Mouse (Mus musculus) C2C12 (cell line): Measurements from ENCODE around the gene Ip6k3. TPM values are rescaled to one million over a fixed set of nuclear protein-coding genes. Genes with fewer than 3 reads are reported as not detected.
A peak's percentile ranks its signal among the peaks of the same experiment; 100 is the strongest.

Source experiments
- H3K27me3 ChIP-seq: one replicate; pipeline ENCODE4 v1.6.1; 2011; ENCODE audit not compliant: control insufficient read depth, insufficient read depth, insufficient read length
- H3K36me3 ChIP-seq: one replicate; pipeline ENCODE4 v1.6.1; 2011; ENCODE audit not compliant: control insufficient read depth, insufficient read depth
- H3K4me3 ChIP-seq: one replicate; pipeline ENCODE4 v1.5.1; 2011; ENCODE audit warnings: mild to moderate bottlenecking, control low read depth; ENCODE audit not compliant: poor library complexity, insufficient read depth, severe bottlenecking
- H3K79me2 ChIP-seq: one replicate; pipeline ENCODE4 v1.6.1; 2011; ENCODE audit not compliant: control insufficient read depth, insufficient read depth
- H3K79me3 ChIP-seq: one replicate; pipeline ENCODE4 v1.6.1; 2011; ENCODE audit warnings: low read depth, control low read depth
- H3ac ChIP-seq: one replicate; pipeline ENCODE3; 2011; ENCODE audit warnings: low read depth; ENCODE audit not compliant: control insufficient read depth, insufficient read length
- CEBPB ChIP-seq: IDR thresholded peaks from one replicate; pipeline ENCODE4 v1.6.1; 2011; ENCODE audit warnings: low read depth, mild to moderate bottlenecking, control low read depth, moderate library complexity
- CTCF ChIP-seq: IDR thresholded peaks from one replicate; pipeline ENCODE4 v1.5.1; 2011; ENCODE audit not compliant: control insufficient read depth, insufficient read depth, insufficient read length
- FOSL1 ChIP-seq: IDR thresholded peaks from one replicate; pipeline ENCODE4 v1.8.0; 2011; ENCODE audit warnings: mild to moderate bottlenecking, low read length; ENCODE audit not compliant: poor library complexity, insufficient read depth, severe bottlenecking
- MAX ChIP-seq: IDR thresholded peaks from one replicate; pipeline ENCODE4 v1.6.1; 2011; ENCODE audit warnings: mild to moderate bottlenecking, control low read depth
- MYOD1 ChIP-seq: IDR thresholded peaks from one replicate; pipeline ENCODE4 v1.6.1; 2011; ENCODE audit warnings: low read depth; ENCODE audit not compliant: control insufficient read depth, insufficient read length
- MYOG ChIP-seq: IDR thresholded peaks from one replicate; pipeline ENCODE4 v1.6.1; 2011; ENCODE audit not compliant: control insufficient read depth, insufficient read length; ENCODE audit errors: extremely low read depth
- USF1 ChIP-seq: IDR thresholded peaks from one replicate; pipeline ENCODE4 v1.6.1; 2011; ENCODE audit warnings: low read depth, mild to moderate bottlenecking, control low read depth, moderate library complexity
- polyA plus RNA-seq: library from polyadenylated mRNA; unstranded; fragments of >200 nt; fragmentation: generic; extraction: Trizol; gene quantifications from one replicate; pipeline ENCODE4 v1.2.1, GENCODE M21; 2012; ENCODE audit warnings: missing spikeins

Gene Ip6k3
- polyA plus RNA-seq, 1 experiment, result 0.08 TPM

GRCm38 (mm10) chr17:27133551-27134141, 33.9 kb downstream of the Ip6k3 start, which contains the start of gene Uqcc2:
Gene Uqcc2, minus strand, starts transcription at chr17:27133916.
- H3ac ChIP-seq, result peak within 1 kb of the TSS; percentile 83

GRCm38 (mm10) chr17:27132238-27132637, 35.4 kb downstream of the Ip6k3 start:
- Histone ChIP-seq H3K79me3 (peaks cover 36% of the 10 kb centered on the region), H3ac (no peak overlapping the region), H3K4me3 (no peak overlapping the region), H3K27me3 (no peaks in the 10 kb centered on the region), H3K79me2 (peaks cover 63% of the 10 kb centered on the region), H3K36me3 (no peaks in the 10 kb centered on the region)
- TF ChIP-seq CTCF, result no peak
- TF ChIP-seq MYOG, result no peak
- TF ChIP-seq USF1, result no peak
- no peak for TF ChIP-seq FOSL1
- no peak for TF ChIP-seq CEBPB
- TF ChIP-seq MYOD1, result no peak
- TF ChIP-seq MAX, result no peak

More at GRCm38 (mm10) chr17:27133551-27134141, 33.9 kb downstream of the Ip6k3 start, which contains the start of gene Uqcc2:
- Histone ChIP-seq H3K4me3 (peak within 1 kb of the TSS; percentile 76), H3K36me3 (no peaks in the 10 kb centered on the region), H3K79me3 (peaks cover 31% of the 10 kb centered on the region), H3K27me3 (no peaks in the 10 kb centered on the region), H3K79me2 (peaks cover 49% of the 10 kb centered on the region)
- peak; percentile 93 for TF ChIP-seq CTCF
- TF ChIP-seq MYOG, result no peak
- no peak for TF ChIP-seq FOSL1
- no peak for TF ChIP-seq CEBPB
- peak; percentile 99 for TF ChIP-seq MAX
- peak; percentile 17 for TF ChIP-seq USF1
- no peak for TF ChIP-seq MYOD1

- Histone ChIP-seq H3K79me3 (peaks cover 39% of the 10 kb centered on the region), H3K4me3 (no peak overlapping the region), H3K79me2 (peaks cover 73% of the 10 kb centered on the region)
Measured at GRCm38 (mm10) chr17:27131240-27131665, 36.3 kb downstream of the Ip6k3 start.

GRCm38 (mm10) chr17:27130246-27130645, 37.3 kb downstream of the Ip6k3 start:
- Histone ChIP-seq H3ac (no peak overlapping the region), H3K79me3 (peaks cover 41% of the 10 kb centered on the region), H3K27me3 (no peaks in the 10 kb centered on the region), H3K4me3 (no peak overlapping the region), H3K36me3 (peaks cover 9% of the 10 kb centered on the region), H3K79me2 (peaks cover 83% of the 10 kb centered on the region)
- no peak for TF ChIP-seq MYOG
- no peak for TF ChIP-seq CTCF
- no peak for TF ChIP-seq MAX
- TF ChIP-seq USF1, result no peak
- TF ChIP-seq FOSL1, result no peak
- TF ChIP-seq MYOD1, result no peak
- no peak for TF ChIP-seq CEBPB

More at GRCm38 (mm10) chr17:27131240-27131665, 36.3 kb downstream of the Ip6k3 start:
- Histone ChIP-seq H3ac (no peak overlapping the region), H3K36me3 (no peaks in the 10 kb centered on the region), H3K27me3 (no peaks in the 10 kb centered on the region)
- no peak for TF ChIP-seq MYOD1
- no peak for TF ChIP-seq MAX
- no peak for TF ChIP-seq FOSL1
- no peak for TF ChIP-seq CTCF
- TF ChIP-seq USF1, result no peak
- no peak for TF ChIP-seq CEBPB
- TF ChIP-seq MYOG, result no peak

- Histone ChIP-seq H3K79me2 (peaks cover 85% of the 10 kb centered on the region), H3K79me3 (peaks cover 41% of the 10 kb centered on the region)
- TF ChIP-seq USF1 (no peak), MAX (no peak), MYOG (no peak), CEBPB (no peak), CTCF (no peak)
Measured at GRCm38 (mm10) chr17:27129819-27130218, 37.8 kb downstream of the Ip6k3 start.

GRCm38 (mm10) chr17:27129291-27129690, 38.3 kb downstream of the Ip6k3 start:
- TF ChIP-seq CTCF (no peak), USF1 (no peak), MYOG (no peak), MAX (no peak), MYOD1 (no peak), FOSL1 (no peak), CEBPB (no peak)
- Histone ChIP-seq H3K36me3 (peaks cover 19% of the 10 kb centered on the region), H3K79me3 (peaks cover 41% of the 10 kb centered on the region), H3K79me2 (peaks cover 85% of the 10 kb centered on the region), H3K27me3 (no peaks in the 10 kb centered on the region), H3K4me3 (no peak overlapping the region), H3ac (no peak overlapping the region)

More at GRCm38 (mm10) chr17:27129819-27130218, 37.8 kb downstream of the Ip6k3 start:
- H3K36me3 ChIP-seq, result peaks cover 13% of the 10 kb centered on the region
- no peak overlapping the region for H3K4me3 ChIP-seq
- H3K27me3 ChIP-seq, result no peaks in the 10 kb centered on the region
- H3ac ChIP-seq, result no peak overlapping the region
